Mouse (Mus musculus) right cerebral cortex, adult 18-20 months (tissue): Measurements from ENCODE around the gene Ubqln4.

ENCODE experiments used
- DNase-seq: peaks from one replicate; pipeline ENCODE4 v3.0.0; 2022; ENCODE audit warnings: mixed read lengths

Gene Ubqln4

GRCm38 (mm10) chr3:88607065-88607757 lies 53.7 kb downstream of the Ubqln4 start:
- peak; percentile 88 for DNase-seq

- DNase-seq, result no peak
These were observed 54.2 kb downstream of the Ubqln4 start for GRCm38 (mm10) chr3:88607758-88608138.

- DNase-seq, result no peak
These were observed 55.5 kb downstream of the Ubqln4 start for GRCm38 (mm10) chr3:88609066-88609465.

- no peak for DNase-seq
These were observed 60.9 kb downstream of the Ubqln4 start for GRCm38 (mm10) chr3:88614418-88614817.

- DNase-seq, result no peak
These were observed 61.6 kb downstream of the Ubqln4 start for GRCm38 (mm10) chr3:88615117-88615516.

- no peak for DNase-seq
These were observed 62.4 kb downstream of the Ubqln4 start for GRCm38 (mm10) chr3:88615902-88616391.

GRCm38 (mm10) chr3:88616951-88617500 lies 63.5 kb downstream of the Ubqln4 start:
- no peak for DNase-seq

- no peak for DNase-seq
These were observed 64.7 kb downstream of the Ubqln4 start for GRCm38 (mm10) chr3:88618074-88618871.
